Mouse (Mus musculus): ENCODE results near the gene Tchhl1.
A peak's percentile ranks its signal among the peaks of the same experiment; 100 is the strongest.
"Not testable (repeated sequence)": the region's sequence is repeated elsewhere in the genome, so short reads cannot be mapped to it uniquely, and the experiment has no call there.

The Tchhl1 gene

GRCm38 (mm10) chr3:93468561-93468960 lies at the start of gene Tchhl1:
Gene Tchhl1 (plus strand): TSS chr3:93468754.
- DNase-seq (ENCODE audit: low spot score): peak; percentile 6

GRCm38 (mm10) chr3:93431673-93432072 lies 36.9 kb upstream of the Tchhl1 start:
- DNase-seq (ENCODE audit: low spot score): no peak

GRCm38 (mm10) chr3:93442030-93442429 lies 26.5 kb upstream of the Tchhl1 start, which contains the start of gene Tchh:
Gene Tchh (plus strand): TSS chr3:93442330.
- no peak for DNase-seq (ENCODE audit: low spot score)

- DNase-seq (ENCODE audit: low spot score): peak; percentile 50
Measured at GRCm38 (mm10) chr3:93443501-93444101, 25.0 kb upstream of the Tchhl1 start.

- peak; percentile 76 for DNase-seq (ENCODE audit: low spot score)
Measured at GRCm38 (mm10) chr3:93444343-93445164, 24.0 kb upstream of the Tchhl1 start.

- peak; percentile 54 for DNase-seq (ENCODE audit: low spot score)
Measured at GRCm38 (mm10) chr3:93445165-93445705, 23.3 kb upstream of the Tchhl1 start.

- peak; percentile 65 for DNase-seq (ENCODE audit: low spot score)
Measured at GRCm38 (mm10) chr3:93446128-93446755, 22.3 kb upstream of the Tchhl1 start.

GRCm38 (mm10) chr3:93446756-93447137 lies 21.8 kb upstream of the Tchhl1 start:
- DNase-seq (ENCODE audit: low spot score): not testable (repeated sequence)

GRCm38 (mm10) chr3:93447138-93447841 lies 21.3 kb upstream of the Tchhl1 start:
- DNase-seq (ENCODE audit: low spot score): peak; percentile 74

- no peak for DNase-seq (ENCODE audit: low spot score)
Measured at GRCm38 (mm10) chr3:93466556-93466955, 2.0 kb upstream of the Tchhl1 start.

- no peak for DNase-seq (ENCODE audit: low spot score)
Measured at GRCm38 (mm10) chr3:93467130-93467529, 1.4 kb upstream of the Tchhl1 start.

- DNase-seq (ENCODE audit: low spot score): no peak
Measured at GRCm38 (mm10) chr3:93469629-93470028, 1.1 kb downstream of the Tchhl1 start.

- no peak for DNase-seq (ENCODE audit: low spot score)
Measured at GRCm38 (mm10) chr3:93480053-93480452, 11.5 kb downstream of the Tchhl1 start.

GRCm38 (mm10) chr3:93481982-93482616 lies 13.5 kb downstream of the Tchhl1 start:
- DNase-seq (ENCODE audit: low spot score): no peak

- DNase-seq (ENCODE audit: low spot score): no peak
Measured at GRCm38 (mm10) chr3:93485611-93486010, 17.1 kb downstream of the Tchhl1 start.

GRCm38 (mm10) chr3:93488541-93488940 lies 20.0 kb downstream of the Tchhl1 start:
- DNase-seq (ENCODE audit: low spot score): no peak

- no peak for DNase-seq (ENCODE audit: low spot score)
Measured at GRCm38 (mm10) chr3:93492176-93492575, 23.6 kb downstream of the Tchhl1 start.

- peak; percentile 93 for DNase-seq (ENCODE audit: low spot score)
Measured at GRCm38 (mm10) chr3:93493992-93494391, 25.4 kb downstream of the Tchhl1 start.

- not testable (repeated sequence) for DNase-seq (ENCODE audit: low spot score)
Measured at GRCm38 (mm10) chr3:93494774-93495173, 26.2 kb downstream of the Tchhl1 start.

- DNase-seq (ENCODE audit: low spot score): no peak
Measured at GRCm38 (mm10) chr3:93497131-93497530, 28.6 kb downstream of the Tchhl1 start.

GRCm38 (mm10) chr3:93499129-93499528 lies 30.6 kb downstream of the Tchhl1 start:
- no peak for DNase-seq (ENCODE audit: low spot score)

Data from retina, embryonic 14.5 days (tissue).